Mouse (Mus musculus) lung, embryonic 15.5 days (tissue): ENCODE measurements around the gene Acan. TPM values are rescaled to one million over a fixed set of nuclear protein-coding genes. Genes with fewer than 3 reads are reported as not detected.

Source experiments
- ATAC-seq: fragments of 200-750 bp; cut with Nextera tagmentation; 2 replicates; pipeline ENCODE4 v1.8.0; 2017; ENCODE audit warnings: moderate number of reproducible peaks, borderline replicate concordance; ENCODE audit not compliant: low FRiP score, low TSS enrichment; ENCODE audit errors: extremely low read depth
- H3K27ac ChIP-seq: fragments of 300-500 bp; sonication (generic); 2 replicates; pipeline ENCODE4 v1.5.1; 2015; ENCODE audit warnings: moderate library complexity, mild to moderate bottlenecking, inconsistent platforms
- H3K27me3 ChIP-seq: fragments of 300-500 bp; sonication (generic); 2 replicates; pipeline ENCODE4 v1.6.1; 2015; ENCODE audit warnings: inconsistent platforms
- H3K36me3 ChIP-seq: fragments of 300-500 bp; sonication (generic); 2 replicates; pipeline ENCODE4 v1.6.1; 2015; ENCODE audit warnings: inconsistent platforms
- H3K4me1 ChIP-seq: fragments of 300-500 bp; sonication (generic); 2 replicates; pipeline ENCODE4 v1.6.1; 2015; ENCODE audit warnings: inconsistent platforms
- H3K4me2 ChIP-seq: fragments of 300-500 bp; sonication (generic); 2 replicates; pipeline ENCODE4 v1.6.1; 2015; ENCODE audit warnings: inconsistent platforms, mild to moderate bottlenecking, moderate library complexity
- H3K4me3 ChIP-seq: fragments of 300-500 bp; sonication (generic); 2 replicates; pipeline ENCODE4 v1.5.1; 2015; ENCODE audit warnings: mild to moderate bottlenecking, inconsistent platforms
- H3K9ac ChIP-seq: fragments of 300-500 bp; sonication (generic); 2 replicates; pipeline ENCODE4 v1.6.1; 2015; ENCODE audit warnings: inconsistent platforms
- H3K9me3 ChIP-seq: fragments of 300-500 bp; sonication (generic); 2 replicates; pipeline ENCODE4 v1.6.1; 2016; ENCODE audit warnings: inconsistent platforms
- WGBS: fragments of 180-500 bp; shearing (Covaris S2); methylation state at CpG from one replicate; pipeline ENCODE4 v1.1.7; 2015; 5-methylcytosine and 5-hydroxymethylcytosine counted together
- polyA plus RNA-seq: library from polyadenylated mRNA; unstranded; fragments of >200 nt; fragmentation: Nextera tagmentation; extraction: Ambion mirVana; gene quantifications from 2 replicates; pipeline ENCODE4 v1.2.1, GENCODE M21; 2015

Acan gene
- polyA plus RNA-seq, result 0.58 and 0.69 TPM in 2 replicates

- WGBS, result 2% methylated on average over 23 of the region's 23 CpGs
- Histone ChIP-seq H3K4me1 (peaks cover 12% of the 10 kb centered on the region; the same call in 1 of the 2 replicates), H3K4me2 (peak within 1 kb of the TSS; percentile 75), H3K9ac (no peak within 1 kb of the TSS; the same call in 1 of the 2 replicates), H3K27me3 (peaks cover 72% of the 10 kb centered on the region), H3K36me3 (no peaks in the 10 kb centered on the region), H3K9me3 (no peaks in the 10 kb centered on the region), H3K4me3 (peak within 1 kb of the TSS; percentile 35), H3K27ac (no peak within 1 kb of the TSS)
- ATAC-seq, result no peak
Measured at GRCm38 (mm10) chr7:79053383-79053889, at the start of gene Acan. Gene Acan (plus strand): TSS chr7:79053483.

GRCm38 (mm10) chr7:79021293-79021905 lies 31.9 kb upstream of the Acan start:
- 59% methylated on average over 9 of the region's 9 CpGs for WGBS
- Histone ChIP-seq H3K27ac (no peak overlapping the region), H3K36me3 (no peaks in the 10 kb centered on the region), H3K4me2 (no peak overlapping the region), H3K9ac (no peak overlapping the region), H3K4me1 (no peaks in the 10 kb centered on the region), H3K9me3 (no peaks in the 10 kb centered on the region), H3K4me3 (no peak overlapping the region), H3K27me3 (no peaks in the 10 kb centered on the region)
- ATAC-seq, result no peak

- Histone ChIP-seq H3K9me3 (no peaks in the 10 kb centered on the region), H3K4me1 (no peaks in the 10 kb centered on the region), H3K36me3 (no peaks in the 10 kb centered on the region), H3K27ac (no peak overlapping the region), H3K4me2 (no peak overlapping the region), H3K9ac (no peak overlapping the region), H3K4me3 (no peak overlapping the region), H3K27me3 (no peaks in the 10 kb centered on the region)
- no peak for ATAC-seq
- 87% methylated on average over 3 of the region's 3 CpGs for WGBS
Measured at GRCm38 (mm10) chr7:79029138-79029537, 24.1 kb upstream of the Acan start.

- Histone ChIP-seq H3K27ac (no peak overlapping the region), H3K36me3 (no peaks in the 10 kb centered on the region), H3K4me3 (no peak overlapping the region), H3K27me3 (no peaks in the 10 kb centered on the region), H3K4me2 (no peak overlapping the region), H3K4me1 (no peaks in the 10 kb centered on the region), H3K9ac (no peak overlapping the region), H3K9me3 (no peaks in the 10 kb centered on the region)
- no peak for ATAC-seq
- WGBS, result 25% methylated on average over 2 of the region's 2 CpGs
Measured at GRCm38 (mm10) chr7:79033745-79034144, 19.5 kb upstream of the Acan start.

- no peaks in the 10 kb centered on the region for H3K4me1 ChIP-seq
- H3K27me3 ChIP-seq, result no peaks in the 10 kb centered on the region
- H3K4me2 ChIP-seq, result no peak overlapping the region
- no peak for ATAC-seq
- no peak overlapping the region for H3K27ac ChIP-seq
- H3K36me3 ChIP-seq, result no peaks in the 10 kb centered on the region
- H3K4me3 ChIP-seq, result no peak overlapping the region
- H3K9me3 ChIP-seq, result no peaks in the 10 kb centered on the region
- H3K9ac ChIP-seq, result no peak overlapping the region
- WGBS, result 78% methylated on average over 2 of the region's 2 CpGs
Measured at GRCm38 (mm10) chr7:79034521-79034920, 18.8 kb upstream of the Acan start.

GRCm38 (mm10) chr7:79052081-79052480 lies 1.2 kb upstream of the Acan start:
- Histone ChIP-seq H3K27ac (no peak overlapping the region), H3K9me3 (no peaks in the 10 kb centered on the region), H3K4me1 (peaks cover 12% of the 10 kb centered on the region; the same call in 1 of the 2 replicates), H3K4me3 (no peak overlapping the region), H3K36me3 (no peaks in the 10 kb centered on the region), H3K4me2 (no peak overlapping the region), H3K27me3 (peaks cover 72% of the 10 kb centered on the region), H3K9ac (no peak overlapping the region)
- 26% methylated on average over 5 of the region's 5 CpGs for WGBS
- ATAC-seq, result no peak

GRCm38 (mm10) chr7:79052521-79053382 lies 531 bp upstream of the Acan start:
- no peak for ATAC-seq
- WGBS, result 1% methylated on average over 61 of the region's 66 CpGs
- Histone ChIP-seq H3K4me3 (peak overlapping the region; percentile 35), H3K4me2 (peak overlapping the region; percentile 75), H3K9me3 (no peaks in the 10 kb centered on the region), H3K36me3 (no peaks in the 10 kb centered on the region), H3K9ac (no peak overlapping the region; the same call in 1 of the 2 replicates), H3K27me3 (peaks cover 72% of the 10 kb centered on the region), H3K4me1 (peaks cover 12% of the 10 kb centered on the region; the same call in 1 of the 2 replicates), H3K27ac (no peak overlapping the region)

GRCm38 (mm10) chr7:79054111-79054510 lies 828 bp downstream of the Acan start:
- Histone ChIP-seq H3K36me3 (no peaks in the 10 kb centered on the region), H3K4me3 (no peak overlapping the region), H3K9me3 (no peaks in the 10 kb centered on the region), H3K4me2 (peak overlapping the region; percentile 75; the same call in 1 of the 2 replicates), H3K9ac (no peak overlapping the region), H3K27ac (no peak overlapping the region), H3K4me1 (peaks cover 12% of the 10 kb centered on the region; the same call in 1 of the 2 replicates), H3K27me3 (peaks cover 72% of the 10 kb centered on the region)
- 16% methylated on average over 13 of the region's 13 CpGs for whole genome bisulfite sequencing
- ATAC-seq, result no peak

GRCm38 (mm10) chr7:79058546-79058945 lies 5.3 kb downstream of the Acan start:
- peaks cover 29% of the 10 kb centered on the region for H3K27me3 ChIP-seq
- H3K4me3 ChIP-seq, result no peak overlapping the region
- no peak overlapping the region for H3K27ac ChIP-seq
- WGBS, result 28% methylated on average over 2 of the region's 2 CpGs
- no peaks in the 10 kb centered on the region for H3K9me3 ChIP-seq
- no peak overlapping the region for H3K9ac ChIP-seq
- no peak for ATAC-seq
- 0 out of 2 replicates have a peak, but pooled peaks cover 1% of the 10 kb centered on the region for H3K4me1 ChIP-seq
- H3K4me2 ChIP-seq, result no peak overlapping the region
- H3K36me3 ChIP-seq, result no peaks in the 10 kb centered on the region

- Histone ChIP-seq H3K9me3 (no peaks in the 10 kb centered on the region), H3K4me3 (no peak overlapping the region), H3K9ac (no peak overlapping the region), H3K4me2 (no peak overlapping the region), H3K27me3 (no peaks in the 10 kb centered on the region), H3K36me3 (no peaks in the 10 kb centered on the region), H3K27ac (no peak overlapping the region), H3K4me1 (no peaks in the 10 kb centered on the region)
- 45% methylated on average over 7 of the region's 7 CpGs for WGBS
- no peak for ATAC-seq
Measured at GRCm38 (mm10) chr7:79067466-79067865, 14.2 kb downstream of the Acan start.

- no peak overlapping the region for H3K9ac ChIP-seq
- no peaks in the 10 kb centered on the region for H3K27me3 ChIP-seq
- ATAC-seq, result no peak
- no peak overlapping the region for H3K4me2 ChIP-seq
- H3K4me3 ChIP-seq, result no peak overlapping the region
- H3K36me3 ChIP-seq, result no peaks in the 10 kb centered on the region
- H3K9me3 ChIP-seq, result no peaks in the 10 kb centered on the region
- no peaks in the 10 kb centered on the region for H3K4me1 ChIP-seq
- H3K27ac ChIP-seq, result no peak overlapping the region
- 40% methylated on average over 4 of the region's 4 CpGs for WGBS
Measured at GRCm38 (mm10) chr7:79068231-79068630, 14.9 kb downstream of the Acan start.

GRCm38 (mm10) chr7:79079212-79079611 lies 25.9 kb downstream of the Acan start:
- no peak overlapping the region for H3K27ac ChIP-seq
- H3K4me1 ChIP-seq, result no peaks in the 10 kb centered on the region
- no peak overlapping the region for H3K9ac ChIP-seq
- H3K4me3 ChIP-seq, result no peak overlapping the region
- WGBS, result 43% methylated on average over 3 of the region's 3 CpGs
- H3K9me3 ChIP-seq, result no peaks in the 10 kb centered on the region
- H3K36me3 ChIP-seq, result no peaks in the 10 kb centered on the region
- no peak for ATAC-seq
- no peak overlapping the region for H3K4me2 ChIP-seq
- no peaks in the 10 kb centered on the region for H3K27me3 ChIP-seq
